Mouse (Mus musculus): ENCODE results near the gene Cryz.
"Not testable (repeated sequence)": the region's sequence is repeated elsewhere in the genome, so short reads cannot be mapped to it uniquely, and the experiment has no call there.

- TF ChIP-seq CTCF (IDR thresholded peaks at IDR 0.05; ENCODE audit: insufficient read depth, low read length); POLR2A (IDR thresholded peaks at IDR 0.05; ENCODE audit: borderline replicate concordance, extremely low read depth, low read depth, low read length): not testable (repeated sequence)
Observed at GRCm38 (mm10) chr3:154631281-154631680, 34.8 kb downstream of the Cryz start.
